Mouse (Mus musculus) megakaryocyte, embryonic 14.5 days (primary cell): ENCODE results near the gene Exoc2. TPM values are rescaled to one million over a fixed set of nuclear protein-coding genes. Genes with fewer than 3 reads are reported as not detected.

Experiments
- H3K27me3 ChIP-seq: replicated peaks from 2 replicates; pipeline ENCODE3; 2012; ENCODE audit warnings: inconsistent platforms
- H3K36me3 ChIP-seq: replicated peaks from 2 replicates; pipeline ENCODE3; 2012; ENCODE audit warnings: low read length, inconsistent platforms, mixed read lengths
- H3K4me1 ChIP-seq: 2 replicates; pipeline ENCODE4 v1.6.1; 2012; ENCODE audit warnings: inconsistent platforms
- H3K4me3 ChIP-seq: replicated peaks from 2 replicates; pipeline ENCODE3; 2012; ENCODE audit warnings: moderate library complexity, mild to moderate bottlenecking, inconsistent platforms
- H3K9me3 ChIP-seq: 2 replicates; pipeline ENCODE4 v1.6.1; 2012; ENCODE audit warnings: inconsistent platforms
- FLI1 ChIP-seq: IDR thresholded peaks from 2 replicates; pipeline ENCODE4 v1.6.1; 2012; ENCODE audit warnings: low read length, inconsistent platforms, mixed read lengths
- GATA1 ChIP-seq: IDR thresholded peaks from 3 replicates; pipeline ENCODE4 v1.6.1; 2012; ENCODE audit warnings: mixed read lengths, low read length, inconsistent platforms, borderline replicate concordance
- polyA plus RNA-seq: library from polyadenylated mRNA; stranded (reverse); fragments of >175 nt; gene quantifications from 2 replicates; pipeline ENCODE4 v1.2.3, GENCODE M21; 2012; ENCODE audit warnings: low replicate concordance; ENCODE audit not compliant: insufficient read depth

Gene Exoc2
- polyA plus RNA-seq, 1 experiment = 3.9 TPM

DNA sequence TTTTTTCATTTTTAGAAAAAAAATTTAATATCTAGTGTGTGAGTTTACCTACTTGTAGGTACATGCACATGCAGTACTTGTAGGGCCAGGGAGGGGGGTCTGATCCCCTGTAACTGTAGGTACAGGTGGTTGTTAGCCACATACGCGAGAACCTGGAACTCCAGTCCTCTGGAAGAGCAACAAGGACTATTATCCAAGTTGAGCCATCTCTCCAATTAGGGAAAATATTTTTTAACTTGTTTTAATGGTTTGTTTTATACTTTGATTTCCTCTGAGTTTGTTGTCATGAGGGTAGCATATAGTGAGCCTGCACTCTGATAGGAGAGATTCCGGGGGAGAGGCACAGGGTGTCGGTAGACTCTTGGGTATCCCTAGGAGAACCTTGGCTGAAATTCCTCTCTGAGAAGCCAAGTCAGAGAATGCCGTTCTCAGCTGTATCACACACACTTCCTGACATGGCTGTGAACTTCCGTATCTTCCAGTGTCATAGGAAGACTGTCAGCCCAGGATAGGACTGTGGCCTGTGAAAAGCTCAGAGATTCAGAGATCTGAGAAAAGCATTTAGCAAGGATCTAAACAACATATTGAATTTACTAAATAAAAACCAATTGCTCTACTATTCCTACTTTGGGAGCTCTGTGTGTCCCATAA lies 206.3 kb downstream of the Exoc2 start:
- Histone ChIP-seq H3K4me3 (no peak overlapping the region), H3K9me3 (peaks cover 8% of the 10 kb centered on the region), H3K36me3 (no peaks in the 10 kb centered on the region), H3K4me1 (peaks cover 7% of the 10 kb centered on the region), H3K27me3 (peaks cover 7% of the 10 kb centered on the region)
- no peak for TF ChIP-seq FLI1
- TF ChIP-seq GATA1 = no peak

GRCm38 (mm10) chr13:30766636-30767476 lies 207.0 kb downstream of the Exoc2 start:
- Histone ChIP-seq H3K27me3 (peaks cover 7% of the 10 kb centered on the region), H3K4me1 (peaks cover 7% of the 10 kb centered on the region)
- no peak for TF ChIP-seq GATA1
- no peak for TF ChIP-seq FLI1

DNA sequence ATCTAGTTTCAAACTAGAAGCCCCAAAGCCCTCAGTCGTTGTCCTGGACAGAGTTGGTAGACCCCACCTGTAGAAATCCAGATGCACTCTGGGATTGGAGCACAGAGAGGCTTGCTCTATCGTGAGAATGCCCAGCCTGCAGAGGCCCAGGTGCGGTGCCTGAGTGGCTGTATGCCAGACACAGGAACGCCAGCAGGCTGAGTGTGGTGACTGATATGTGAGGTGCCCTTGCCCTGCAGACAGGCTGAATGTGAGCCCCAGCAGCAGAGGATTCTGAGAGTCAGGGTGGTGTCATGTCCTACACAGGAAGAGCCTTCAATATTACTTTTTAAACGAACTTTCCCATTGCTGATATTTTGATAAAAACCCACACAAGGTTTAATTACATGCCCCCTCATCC lies 208.0 kb downstream of the Exoc2 start:
- H3K36me3 ChIP-seq = no peaks in the 10 kb centered on the region
- peaks cover 8% of the 10 kb centered on the region for H3K9me3 ChIP-seq
- H3K4me3 ChIP-seq = no peak overlapping the region
- H3K27me3 ChIP-seq = peaks cover 10% of the 10 kb centered on the region
- H3K4me1 ChIP-seq = peaks cover 7% of the 10 kb centered on the region
- TF ChIP-seq GATA1 (no peak), FLI1 (no peak)

More at GRCm38 (mm10) chr13:30766636-30767476, 207.0 kb downstream of the Exoc2 start:
- Histone ChIP-seq H3K9me3 (peaks cover 8% of the 10 kb centered on the region), H3K36me3 (no peaks in the 10 kb centered on the region), H3K4me3 (no peak overlapping the region)

DNA sequence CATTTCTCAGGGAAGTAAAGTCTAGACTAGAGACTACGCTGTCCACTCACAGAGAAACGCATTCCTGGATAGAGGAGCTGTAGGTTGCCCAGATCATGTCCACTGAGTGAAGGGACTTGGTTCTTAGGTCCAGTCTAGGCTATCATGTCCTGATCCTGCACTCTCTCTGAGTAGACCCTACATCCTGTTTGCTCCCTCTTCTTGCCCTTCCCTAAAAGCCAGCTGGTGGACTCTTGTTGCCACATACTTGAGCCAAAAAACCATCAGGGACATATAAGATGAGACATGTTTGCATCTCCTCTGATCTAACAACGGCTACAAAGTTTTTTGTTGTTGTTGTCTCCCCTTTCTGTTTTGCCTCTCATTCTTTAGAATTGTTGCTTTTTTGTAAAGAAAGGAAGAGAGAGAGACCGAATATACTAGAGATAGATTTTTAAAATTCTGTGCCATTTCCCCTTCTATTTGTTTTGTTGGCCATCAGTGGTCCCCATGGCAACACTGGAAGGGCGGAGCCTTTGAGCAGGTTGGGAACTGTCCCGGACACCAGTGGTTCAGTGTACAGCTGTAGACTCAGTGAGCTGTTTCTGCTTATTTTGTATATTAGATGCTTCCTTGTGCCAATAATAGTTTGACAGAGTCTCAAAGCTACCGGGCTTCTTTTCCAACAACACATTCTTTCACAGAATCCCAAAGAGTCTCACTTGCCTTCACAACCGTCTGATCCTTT lies 209.7 kb downstream of the Exoc2 start:
- Histone ChIP-seq H3K27me3 (peaks cover 8% of the 10 kb centered on the region), H3K4me3 (no peak overlapping the region), H3K36me3 (no peaks in the 10 kb centered on the region), H3K9me3 (no peaks in the 10 kb centered on the region), H3K4me1 (peaks cover 4% of the 10 kb centered on the region)
- no peak for TF ChIP-seq GATA1
- no peak for TF ChIP-seq FLI1

Other genes starting within 250 kb of the Exoc2 start
- gene Irf4, start 224.9 kb downstream of the Exoc2 start, polyA plus RNA-seq = not detected in 2 replicates
- not detected in 2 replicates for gene Hus1b, start 26.3 kb downstream of the Exoc2 start, polyA plus RNA-seq
- gene Gm5447, start 111 bp upstream of the Exoc2 start, polyA plus RNA-seq = not detected in 2 replicates